30 mouse cellular contexts compared by ENCODE assay signal in genomic region chr4:152775801-152776200, GRCm38 (mm10).
"Had no signal": no experiment of that assay in that cellular context is flagged by ENCODE, and none has a peak within 500 bp of the region (broad histone marks: within the 10 kb centered on the region; RNA-seq: fewer than 3 reads in every experiment).

No protein-coding gene starts in this region.

- H3K27me3 ChIP-seq: heart, embryonic 13.5 days; heart, embryonic 15.5 days; hindbrain, embryonic 12.5 days; intestine, embryonic 15.5 days; kidney, embryonic 15.5 days; limb, embryonic 13.5 days; limb, embryonic 15.5 days; liver, embryonic 13.5 days; liver, embryonic 15.5 days had no signal

- H3K4me1 ChIP-seq: heart, embryonic 13.5 days; heart, embryonic 15.5 days; hindbrain, embryonic 10.5 days; hindbrain, embryonic 12.5 days; intestine, embryonic 15.5 days; liver, embryonic 13.5 days; liver, embryonic 15.5 days had no signal

- H3K27ac ChIP-seq: gastrocnemius, adult 2 months; heart, adult 2 months; heart, embryonic 13.5 days; heart, embryonic 15.5 days; hindbrain, embryonic 10.5 days; hindbrain, embryonic 12.5 days; hindbrain, embryonic 14.5 days; intestine, embryonic 15.5 days; kidney, embryonic 15.5 days; kidney, postnatal 0 days; limb, embryonic 13.5 days; limb, embryonic 15.5 days; liver, embryonic 13.5 days; liver, embryonic 15.5 days had no signal

- DNase-seq: gastrocnemius, adult 2 months; gastrocnemius, postnatal 10 days; gastrocnemius, postnatal 36 days; heart, adult 11 months; heart, adult 2 months; heart, postnatal 14 days; heart, postnatal 36 days; kidney, adult 2 months; kidney, adult 9 months; kidney, postnatal 14 days; kidney, postnatal 36 days; layer of hippocampus, adult 9-11 months; layer of hippocampus, postnatal 36 days; left cerebral cortex, postnatal 4 days; liver, embryonic 13.5 days had no signal

- H3K36me3 ChIP-seq: heart, embryonic 13.5 days; heart, embryonic 15.5 days; hindbrain, embryonic 10.5 days; hindbrain, embryonic 12.5 days; intestine, embryonic 15.5 days; kidney, embryonic 15.5 days; limb, embryonic 13.5 days; limb, embryonic 15.5 days; liver, embryonic 13.5 days; liver, embryonic 15.5 days had no signal

- H3K9ac ChIP-seq: heart, embryonic 13.5 days; heart, embryonic 15.5 days; hindbrain, embryonic 12.5 days; hindbrain, embryonic 14.5 days; intestine, embryonic 15.5 days; kidney, embryonic 15.5 days; limb, embryonic 13.5 days; limb, embryonic 15.5 days; liver, embryonic 13.5 days; liver, embryonic 15.5 days had no signal

- H3K4me3 ChIP-seq: gastrocnemius, adult 2 months; heart, adult 2 months; heart, embryonic 13.5 days; heart, embryonic 15.5 days; hindbrain, embryonic 10.5 days; hindbrain, embryonic 12.5 days; intestine, embryonic 15.5 days; kidney, embryonic 15.5 days; limb, embryonic 13.5 days; limb, embryonic 15.5 days; liver, embryonic 13.5 days; liver, embryonic 15.5 days had no signal

- ATAC-seq: hindbrain, embryonic 16.5 days; inflammation-experienced regulatory T-cells, adult 6 months; intestine, embryonic 15.5 days; intestine, postnatal 0 days had no signal

- H3K9me3 ChIP-seq: heart, embryonic 13.5 days; heart, embryonic 15.5 days; hindbrain, embryonic 10.5 days; hindbrain, embryonic 12.5 days; intestine, embryonic 15.5 days; kidney, embryonic 15.5 days; limb, embryonic 13.5 days; limb, embryonic 15.5 days had no signal

- H3K4me2 ChIP-seq: heart, embryonic 11.5 days; heart, embryonic 13.5 days; heart, embryonic 15.5 days; hindbrain, embryonic 12.5 days; hindbrain, embryonic 14.5 days; intestine, embryonic 15.5 days; kidney, embryonic 15.5 days; limb, embryonic 13.5 days; limb, embryonic 15.5 days; liver, embryonic 13.5 days; liver, embryonic 15.5 days had no signal
